Comparison of ENCODE assay signal across 9 mouse cellular contexts in the genomic region with DNA sequence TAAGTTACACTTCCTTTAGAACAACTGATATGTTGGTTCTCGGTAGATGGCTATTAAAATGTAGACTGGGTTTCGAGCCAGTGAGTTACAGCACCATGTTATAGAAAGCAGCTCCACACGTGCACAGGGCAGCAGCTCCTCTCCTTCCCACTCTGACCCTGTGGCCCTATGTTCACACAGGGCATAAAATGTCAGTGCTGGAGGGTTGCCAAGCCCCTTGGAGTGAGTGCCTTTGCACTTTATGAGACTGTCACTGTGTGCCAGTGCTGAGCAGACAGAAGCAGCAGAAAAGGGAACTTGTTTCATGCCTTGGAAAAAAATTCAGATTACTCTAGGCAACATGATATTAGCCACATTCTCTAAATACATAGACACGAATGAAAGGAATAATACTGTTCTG. TPM values are rescaled to one million over a fixed set of nuclear protein-coding genes. Genes with fewer than 3 reads are reported as not detected.
DNase-seq lines count a peak whose midpoint lies in the region; ATAC-seq and TF ChIP-seq lines count a peak whose summit lies in the region.
"Had no signal": no experiment of that assay in that cellular context is flagged by ENCODE, and none has a peak within 500 bp of the region (broad histone marks: within the 10 kb centered on the region; RNA-seq: fewer than 3 reads in every experiment).

No protein-coding gene starts in this region.

- H3K27me3 ChIP-seq in hindbrain, embryonic 13.5 days, result no peaks in the 10 kb centered on the region
- H3K27me3 ChIP-seq in hindbrain, embryonic 11.5 days (ENCODE audit: control insufficient read depth, insufficient read depth, low read length), result no peaks in the 10 kb centered on the region
- no peaks in the 10 kb centered on the region for H3K27me3 ChIP-seq in limb, embryonic 12.5 days
- no peaks in the 10 kb centered on the region for H3K27me3 ChIP-seq in thymus, adult 2 months (ENCODE audit: control insufficient read depth, insufficient read depth, low read length)
- H3K27me3 ChIP-seq: Patski had no signal

- no peak overlapping the region for H3K27ac ChIP-seq in hindbrain, embryonic 13.5 days
- no peak overlapping the region for H3K27ac ChIP-seq in hindbrain, embryonic 11.5 days (ENCODE audit: low read depth, low read length)
- H3K27ac ChIP-seq in limb, embryonic 12.5 days, result no peak overlapping the region
- H3K27ac ChIP-seq in thymus, adult 2 months (ENCODE audit: control insufficient read depth, insufficient read depth, low read length), result no peak overlapping the region

- H3K4me2 ChIP-seq in hindbrain, embryonic 13.5 days, result no peak overlapping the region
- H3K4me2 ChIP-seq in hindbrain, embryonic 11.5 days (replicated peaks; ENCODE audit: low read depth, low read length), result no peak overlapping the region
- no peak overlapping the region for H3K4me2 ChIP-seq in limb, embryonic 12.5 days

- intact Hi-C loops in gastrocnemius, postnatal 14 days (cut with DNase I; ENCODE audit: low total_unique reads), result no loop called here

- no peak for DNase-seq in hindbrain, embryonic 11.5 days (ENCODE audit: low spot score)
- DNase-seq in adrenal gland, postnatal 25 days, result peak; percentile 23
- DNase-seq in gastrocnemius, postnatal 14 days, result peak; percentile 53
- no peak for DNase-seq in c-Kit-positive CD71-positive TER-119-positive erythroid progenitor cells, embryonic 14.5 days (ENCODE audit: low spot score)
- DNase-seq in thymus, adult 2 months, result no peak
- no peak for DNase-seq in layer of hippocampus, postnatal 10 days (ENCODE audit: low spot score in 2 of 2)

- H3K4me1 ChIP-seq in hindbrain, embryonic 13.5 days (replicated peaks), result no peaks in the 10 kb centered on the region
- no peaks in the 10 kb centered on the region for H3K4me1 ChIP-seq in hindbrain, embryonic 11.5 days (replicated peaks; ENCODE audit: control insufficient read depth, insufficient read depth, low read length)
- peaks cover 23% of the 10 kb centered on the region for H3K4me1 ChIP-seq in limb, embryonic 12.5 days (replicated peaks)
- H3K4me1 ChIP-seq in thymus, adult 2 months (replicated peaks; ENCODE audit: control insufficient read depth, insufficient read depth, low read length), result no peaks in the 10 kb centered on the region

- H3K36me3 ChIP-seq in hindbrain, embryonic 13.5 days, result no peaks in the 10 kb centered on the region
- no peaks in the 10 kb centered on the region for H3K36me3 ChIP-seq in hindbrain, embryonic 11.5 days (ENCODE audit: control insufficient read depth, insufficient read depth, low read length)
- H3K36me3 ChIP-seq in limb, embryonic 12.5 days, result no peaks in the 10 kb centered on the region
- H3K36me3 ChIP-seq in thymus, adult 2 months (ENCODE audit: control insufficient read depth, insufficient read depth, low read length), result no peaks in the 10 kb centered on the region

- TF ChIP-seq CTCF in thymus, adult 2 months (IDR thresholded peaks at IDR 0.05; ENCODE audit: borderline replicate concordance, control insufficient read depth, extremely low read depth, insufficient read depth, low read length, poor library complexity), result no peak

- TF ChIP-seq POLR2A in thymus, adult 2 months (IDR thresholded peaks at IDR 0.05; ENCODE audit: control insufficient read depth, extremely low read depth, insufficient read depth, low read length, poor library complexity), result no peak

- WGBS in hindbrain, embryonic 13.5 days, result 71% methylated on average over 4 of the region's 4 CpGs
- 72% methylated on average over 4 of the region's 4 CpGs for WGBS in hindbrain, embryonic 11.5 days
- WGBS in limb, embryonic 12.5 days, result 23% methylated on average over 4 of the region's 4 CpGs
- 43% methylated on average over 4 of the region's 4 CpGs for WGBS in thymus, adult 2 months

- peak; percentile 68; the same call in 1 of the 2 replicates for ATAC-seq in hindbrain, embryonic 13.5 days (ENCODE audit: low FRiP score)
- no peak for ATAC-seq in hindbrain, embryonic 11.5 days (ENCODE audit: low FRiP score)
- peak; percentile 66; the same call in 1 of the 2 replicates for ATAC-seq in limb, embryonic 12.5 days (ENCODE audit: insufficient number of reproducible peaks, insufficient read depth, low FRiP score, low TSS enrichment, low read depth)
- ATAC-seq: Patski had no signal

- no peak overlapping the region for H3K4me3 ChIP-seq in hindbrain, embryonic 13.5 days
- no peak overlapping the region for H3K4me3 ChIP-seq in hindbrain, embryonic 11.5 days (ENCODE audit: low read depth, low read length)
- H3K4me3 ChIP-seq in limb, embryonic 12.5 days (replicated peaks), result no peak overlapping the region
- no peak overlapping the region for H3K4me3 ChIP-seq in thymus, adult 2 months (ENCODE audit: control insufficient read depth, insufficient read depth, low read length)

- H3K9me3 ChIP-seq in hindbrain, embryonic 13.5 days, result no peaks in the 10 kb centered on the region
- H3K9me3 ChIP-seq in hindbrain, embryonic 11.5 days (ENCODE audit: control insufficient read depth, low read length), result no peaks in the 10 kb centered on the region
- no peaks in the 10 kb centered on the region for H3K9me3 ChIP-seq in limb, embryonic 12.5 days

- no peak overlapping the region for H3K9ac ChIP-seq in hindbrain, embryonic 13.5 days
- no peak overlapping the region for H3K9ac ChIP-seq in hindbrain, embryonic 11.5 days (ENCODE audit: low read depth, low read length)
- H3K9ac ChIP-seq in limb, embryonic 12.5 days (replicated peaks), result no peak overlapping the region

RNA-seq across cellular contexts. Expression of gene Lrrn3, which starts 47.8 kb away (rescaled TPM):
- 95.7 and 97.7 TPM in 2 replicates for polyA plus RNA-seq in hindbrain, embryonic 13.5 days (2015; fragmentation: Nextera tagmentation; extraction: Ambion mirVana)
- 43.3 and 43.7 TPM in 2 replicates for polyA plus RNA-seq in hindbrain, embryonic 11.5 days (2014; fragmentation: Nextera tagmentation; extraction: Ambion mirVana)
- 32.9 and 40.3 TPM in 2 replicates for total RNA-seq in adrenal gland, postnatal 25 days (2021)
- under 1 TPM; 0.38 to 0.64 TPM for total RNA-seq in gastrocnemius, postnatal 14 days (2021)
- polyA plus RNA-seq in limb, embryonic 12.5 days (2016; fragmentation: Nextera tagmentation; extraction: Ambion mirVana), result 8.9 and 11.2 TPM in 2 replicates
- polyA plus RNA-seq in thymus, adult 2 months (2012; rRNA removed), result 0.26 TPM in 2 replicates
- 10 to 100 TPM; 74.0 to 78.8 TPM for total RNA-seq in layer of hippocampus, postnatal 10 days (2021)

Comparison
In these comparisons a context has a peak if more than half of its experiments do, and no peak if none do; other contexts are left out.
1. DNase-seq: peak in adrenal gland, postnatal 25 days (single experiment) and gastrocnemius, postnatal 14 days (single experiment); none in hindbrain, embryonic 11.5 days (single experiment), c-Kit-positive CD71-positive TER-119-positive erythroid progenitor cells, embryonic 14.5 days (single experiment), thymus, adult 2 months (single experiment) and layer of hippocampus, postnatal 10 days (0 of 2).